ENCODE assay signal across 13 mouse cellular contexts in the genomic region with DNA sequence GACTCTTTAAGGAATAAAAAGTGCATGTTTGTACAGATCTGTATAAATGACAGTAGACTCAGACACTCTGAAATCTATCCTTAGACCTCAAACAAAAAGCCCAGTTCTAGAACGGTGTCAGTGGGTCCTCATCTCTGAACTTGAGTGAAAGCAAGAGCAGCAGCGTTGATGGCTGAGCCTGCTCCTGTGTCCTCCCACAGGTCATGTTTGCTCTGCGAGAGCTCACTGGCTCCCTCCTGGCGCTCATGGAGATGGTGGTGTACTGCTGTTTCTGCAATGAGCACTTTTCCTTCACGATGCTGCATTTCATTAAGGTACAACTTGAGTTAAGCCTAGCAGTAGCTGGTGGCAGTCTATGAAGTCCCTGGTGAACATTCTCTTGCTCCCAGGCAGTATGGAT. TPM values are rescaled to one million over a fixed set of nuclear protein-coding genes. Genes with fewer than 3 reads are reported as not detected.
DNase-seq lines count a peak whose midpoint lies in the region; ATAC-seq lines count a peak whose summit lies in the region.
"Had no signal": no experiment of that assay in that cellular context is flagged by ENCODE, and none has a peak within 500 bp of the region (broad histone marks: within the 10 kb centered on the region; RNA-seq: fewer than 3 reads in every experiment).

No protein-coding gene starts in this region.

- peaks cover 85% of the 10 kb centered on the region for H3K36me3 ChIP-seq in kidney, embryonic 15.5 days

- H3K27ac ChIP-seq in kidney, embryonic 15.5 days, result no peak overlapping the region
- H3K27ac ChIP-seq: limb, embryonic 10.5 days; stomach, embryonic 15.5 days had no signal

- DNase-seq in kidney, postnatal 14 days, result peak; percentile 18
- peak; percentile 5 for DNase-seq in retina, embryonic 14.5 days (ENCODE audit: low spot score)
- DNase-seq in retina, postnatal 1 day, result no peak
- DNase-seq in brain, adult 2 months (ENCODE audit: low read depth, low spot score), result peak; percentile 54
- no peak for DNase-seq in adipocyte (ENCODE audit: low spot score)
- DNase-seq in frontal cortex, postnatal 14 days (ENCODE audit: low spot score in 2 of 2), result no peak
- DNase-seq: cerebellum, postnatal 25 days; lung, postnatal 10 days; right cerebral cortex, postnatal 4 days had no signal

- H3K9me3 ChIP-seq in kidney, embryonic 15.5 days (replicated peaks), result no peaks in the 10 kb centered on the region
- H3K9me3 ChIP-seq: limb, embryonic 10.5 days; stomach, embryonic 15.5 days had no signal

- 61% methylated on average over 5 of the region's 5 CpGs for WGBS in kidney, embryonic 15.5 days

- H3K27me3 ChIP-seq in kidney, embryonic 15.5 days, result no peaks in the 10 kb centered on the region
- H3K27me3 ChIP-seq: stomach, embryonic 15.5 days had no signal

- no peak for ATAC-seq in kidney, embryonic 15.5 days (replicated peaks; ENCODE audit: low FRiP score)
- ATAC-seq: inflammation-experienced regulatory T-cells, adult 6 months had no signal

- no peaks in the 10 kb centered on the region for H3K4me1 ChIP-seq in kidney, embryonic 15.5 days
- H3K4me1 ChIP-seq: limb, embryonic 10.5 days; stomach, embryonic 15.5 days had no signal

- no peak overlapping the region for H3K9ac ChIP-seq in kidney, embryonic 15.5 days
- H3K9ac ChIP-seq: stomach, embryonic 15.5 days had no signal

- H3K4me3 ChIP-seq in kidney, embryonic 15.5 days (replicated peaks), result no peak overlapping the region
- H3K4me3 ChIP-seq: limb, embryonic 10.5 days; stomach, embryonic 15.5 days had no signal

- no peak overlapping the region for H3K4me2 ChIP-seq in kidney, embryonic 15.5 days
- H3K4me2 ChIP-seq: stomach, embryonic 15.5 days had no signal

RNA-seq across cellular contexts. Expression of a gene that starts 37.8 kb away (rescaled TPM):
- 16.3 and 18.8 TPM in 2 replicates for polyA plus RNA-seq in kidney, embryonic 15.5 days (2015; fragmentation: Nextera tagmentation; extraction: Ambion mirVana)
- polyA plus RNA-seq: inflammation-experienced regulatory T-cells, adult 6 months had no signal

Comparison
In these comparisons a context has a peak if more than half of its experiments do, and no peak if none do; other contexts are left out.
1. DNase-seq: peak in kidney, postnatal 14 days (single experiment), retina, embryonic 14.5 days (single experiment) and brain, adult 2 months (single experiment); none in retina, postnatal 1 day (single experiment), adipocyte (single experiment) and frontal cortex, postnatal 14 days (0 of 2).